Mouse (Mus musculus) adrenal gland, postnatal 14 days (tissue): Measurements from ENCODE around the gene Camta2. TPM values are rescaled to one million over a fixed set of nuclear protein-coding genes. Genes with fewer than 3 reads are reported as not detected.

ENCODE experiments used
- DNase-seq: peaks from one replicate; pipeline ENCODE4 v3.0.0; 2021; ENCODE audit warnings: mixed read lengths
- total RNA-seq: library from RNA; stranded (reverse); gene quantifications from 2 replicates; pipeline ENCODE4 v1.2.3, GENCODE M21; 2021

Gene Camta2
- total RNA-seq, 1 experiment from 2014 or later: 41.8 TPM

GRCm38 (mm10) chr11:70647716-70648420 lies 40.0 kb downstream of the Camta2 start:
- peak; percentile 64 for DNase-seq

DNA sequence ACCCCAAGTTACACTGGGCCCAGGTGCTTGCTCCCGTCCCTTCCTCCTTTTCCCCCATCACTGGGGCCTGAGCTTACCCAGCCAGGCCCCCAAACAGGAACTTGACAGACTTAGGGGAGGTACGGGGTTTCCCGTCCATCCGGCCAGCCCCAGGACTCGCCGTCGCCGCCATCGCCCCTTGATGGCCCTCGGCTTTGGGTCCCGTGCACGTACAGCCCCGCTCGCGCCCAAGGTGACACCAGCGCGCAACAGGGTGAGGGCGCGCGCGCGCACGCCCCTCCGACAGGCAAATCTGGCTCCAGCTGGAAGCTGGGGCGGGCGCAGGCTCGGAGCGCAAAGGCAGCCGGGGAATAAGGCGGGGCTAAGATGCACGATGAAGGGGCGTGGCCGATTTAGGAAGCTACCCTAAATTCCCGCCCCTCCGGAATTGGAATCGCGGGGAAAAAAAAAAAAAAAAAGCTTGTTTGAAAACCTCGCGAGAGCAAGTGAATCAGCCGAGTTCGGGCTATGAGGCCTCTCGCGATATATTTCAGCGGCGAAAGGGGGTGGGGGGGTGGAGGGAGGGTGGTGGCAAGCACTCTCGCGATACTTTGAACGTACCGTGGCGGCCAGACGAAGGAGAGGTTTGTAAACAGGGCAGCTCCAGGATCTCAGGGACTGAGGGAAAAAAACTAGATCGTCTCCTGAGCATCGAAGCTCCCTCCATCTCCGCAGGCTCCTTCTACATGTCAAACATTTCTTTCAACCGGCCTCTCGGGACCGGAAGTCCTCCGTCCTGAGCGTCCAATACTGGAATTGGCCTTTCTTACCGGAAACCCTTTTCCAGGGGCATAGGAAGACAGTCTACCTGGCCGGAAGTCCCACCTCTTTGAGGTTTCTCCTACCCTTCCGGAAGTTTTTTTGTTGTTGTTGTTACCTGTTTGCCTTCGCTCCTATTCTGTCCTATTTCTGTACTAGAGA lies 40.9 kb downstream of the Camta2 start, which contains the start of the genes Rnf167 and Slc25a11:
Rnf167 (plus strand) TSS at position 545 of the 960 bp plus-strand sequence.
Slc25a11 (minus strand) TSS at position 789 of the 960 bp plus-strand sequence.
- DNase-seq: peak; percentile 98

DNA sequence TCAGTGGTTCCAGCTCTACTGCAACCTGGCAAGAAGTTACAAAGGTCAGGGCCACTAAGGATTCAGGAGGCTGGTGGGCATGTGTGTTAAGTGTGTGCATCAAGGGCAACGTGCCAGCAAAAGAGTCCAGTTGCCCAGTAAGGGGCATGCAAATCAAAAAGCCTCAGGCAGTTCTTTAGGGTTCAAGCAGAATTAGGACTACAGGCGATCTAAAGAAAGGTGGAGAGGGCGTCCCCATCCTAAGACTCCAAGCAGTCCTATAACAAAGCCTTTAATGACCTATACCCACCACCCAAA lies 41.7 kb downstream of the Camta2 start:
- no peak for DNase-seq

GRCm38 (mm10) chr11:70645461-70646258 lies 42.2 kb downstream of the Camta2 start:
- no peak for DNase-seq

- no peak for DNase-seq
Measured at GRCm38 (mm10) chr11:70644564-70645103, 43.3 kb downstream of the Camta2 start.

GRCm38 (mm10) chr11:70643051-70643450 lies 44.9 kb downstream of the Camta2 start:
- DNase-seq: no peak

DNA sequence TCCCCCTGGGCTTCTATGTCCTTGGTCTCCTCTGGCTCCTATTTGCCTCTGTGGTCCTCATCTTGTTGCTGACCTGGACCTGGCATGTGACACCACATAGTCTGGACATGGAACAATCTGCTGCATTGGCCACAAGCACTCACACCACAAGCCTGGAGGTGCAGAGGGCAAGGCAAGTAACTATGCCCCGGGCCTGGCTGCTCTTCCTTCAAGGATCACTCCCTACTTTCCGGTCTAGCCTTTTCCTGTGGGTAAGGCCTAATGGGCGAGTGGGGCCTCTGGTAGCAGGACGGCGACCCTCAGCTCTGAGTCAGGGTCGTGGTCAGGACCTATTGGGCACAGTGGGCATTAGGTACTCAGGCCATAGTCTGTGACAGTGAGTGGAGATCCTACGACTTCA lies 46.7 kb downstream of the Camta2 start:
- DNase-seq: no peak

GRCm38 (mm10) chr11:70639976-70640375 lies 47.9 kb downstream of the Camta2 start:
- no peak for DNase-seq

DNA sequence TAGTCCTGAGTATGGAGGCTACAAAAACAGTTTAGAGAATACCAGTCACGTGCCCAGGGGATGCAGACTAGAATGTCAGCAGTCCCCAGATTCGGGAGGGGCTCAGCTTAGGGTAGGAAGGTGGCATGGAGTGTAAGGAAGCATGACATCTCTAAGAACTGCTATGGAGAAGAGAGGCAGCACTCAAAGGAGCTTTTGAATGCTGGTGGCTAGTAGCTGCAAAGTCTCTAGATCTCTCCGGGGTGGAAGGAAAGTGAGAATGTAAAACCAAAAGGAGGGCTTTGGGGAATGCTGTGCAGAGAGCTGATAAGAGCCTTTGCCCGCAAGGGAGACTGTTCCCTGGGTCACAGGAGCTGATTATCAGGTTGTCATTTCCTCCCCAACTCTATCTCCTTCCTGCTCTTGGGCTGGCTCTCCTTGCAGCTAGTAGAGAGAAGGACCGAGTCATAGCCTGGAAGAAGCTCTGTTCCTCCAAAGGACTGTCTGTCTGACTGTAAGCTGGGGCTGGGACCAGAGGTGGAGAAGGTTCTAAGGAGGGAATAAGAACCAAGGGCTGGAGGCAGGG lies 49.1 kb downstream of the Camta2 start, which contains the start of gene Gp1ba:
Gp1ba (plus strand) TSS at position 409 of the 565 bp plus-strand sequence.
- no peak for DNase-seq

DNA sequence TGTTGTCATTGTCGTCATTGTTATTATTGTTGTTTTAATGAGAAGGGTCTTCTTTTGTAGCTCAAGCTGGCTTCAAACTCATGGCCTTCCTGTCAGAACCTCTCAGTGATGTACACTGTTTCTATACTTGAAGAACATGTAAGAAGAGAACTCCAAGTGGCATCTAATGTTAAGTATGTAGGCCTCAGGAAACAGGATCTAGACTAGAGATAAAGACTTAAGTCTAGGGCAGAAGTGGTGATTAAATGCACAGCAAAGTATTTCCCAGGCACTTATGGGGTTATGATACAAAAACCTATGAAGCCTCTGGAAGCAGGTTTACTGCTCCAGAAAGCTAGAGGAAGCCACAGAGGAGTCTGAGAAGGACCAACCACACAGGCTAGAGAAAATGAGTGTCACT lies 49.6 kb downstream of the Camta2 start:
- no peak for DNase-seq

DNA sequence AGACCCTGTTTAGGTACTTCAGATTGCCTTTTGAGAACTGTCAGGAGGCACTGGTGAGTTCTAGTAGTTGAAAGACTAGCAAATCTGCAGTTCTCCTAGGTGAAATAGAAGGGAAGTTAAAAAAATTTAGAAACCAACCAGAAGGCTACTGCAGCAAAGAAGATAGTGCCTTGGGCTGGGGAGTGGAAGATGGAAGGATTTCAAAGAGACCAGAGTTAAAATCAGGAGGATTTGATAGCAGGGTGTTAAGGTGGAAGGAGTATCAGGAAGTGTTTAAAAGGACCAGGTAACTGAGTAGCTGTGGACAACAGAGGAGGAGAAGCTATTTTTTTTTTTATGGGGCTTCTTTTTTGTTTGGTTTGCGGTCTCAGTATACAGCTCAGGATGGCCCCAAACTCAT lies 50.1 kb downstream of the Camta2 start:
- no peak for DNase-seq

DNA sequence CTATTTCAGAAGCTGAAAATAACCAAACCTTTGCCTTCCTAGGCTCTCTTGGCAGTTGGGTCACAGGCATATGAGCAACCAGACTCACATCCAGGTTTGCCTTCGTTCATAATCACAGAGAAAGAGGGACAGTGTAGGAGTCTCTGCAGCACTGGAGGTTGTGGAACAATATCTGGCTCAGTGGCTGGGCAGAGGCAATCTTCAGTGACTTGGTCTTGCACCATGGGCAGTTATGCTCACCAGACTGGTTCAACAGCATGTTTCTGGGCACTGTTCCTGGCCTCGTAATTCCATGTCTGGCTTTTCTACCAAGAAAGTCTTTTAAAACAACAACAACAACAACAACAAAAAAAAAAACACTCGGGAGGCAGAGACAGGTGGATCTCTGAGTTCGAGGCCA lies 52.3 kb downstream of the Camta2 start:
- no peak for DNase-seq

DNA sequence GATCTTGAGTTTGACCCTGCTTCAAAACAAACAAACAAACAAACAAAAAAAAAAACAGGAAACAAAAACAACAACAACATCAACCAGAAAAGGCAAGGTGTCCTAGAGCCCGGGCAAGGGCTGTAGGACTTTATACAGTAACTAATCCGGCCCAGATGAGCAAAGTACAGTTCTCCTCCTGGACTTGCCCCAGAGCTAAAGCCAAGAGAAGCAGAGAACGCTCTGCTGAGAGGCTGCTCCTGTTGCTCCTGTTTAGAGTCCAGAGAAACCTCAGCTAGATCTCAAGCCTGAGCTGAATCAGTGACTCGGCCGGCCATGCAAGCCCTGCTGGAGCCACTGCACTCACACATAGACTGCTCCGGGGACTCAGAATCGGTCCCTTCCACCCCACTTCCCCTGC lies 57.8 kb downstream of the Camta2 start:
- DNase-seq: no peak

DNA sequence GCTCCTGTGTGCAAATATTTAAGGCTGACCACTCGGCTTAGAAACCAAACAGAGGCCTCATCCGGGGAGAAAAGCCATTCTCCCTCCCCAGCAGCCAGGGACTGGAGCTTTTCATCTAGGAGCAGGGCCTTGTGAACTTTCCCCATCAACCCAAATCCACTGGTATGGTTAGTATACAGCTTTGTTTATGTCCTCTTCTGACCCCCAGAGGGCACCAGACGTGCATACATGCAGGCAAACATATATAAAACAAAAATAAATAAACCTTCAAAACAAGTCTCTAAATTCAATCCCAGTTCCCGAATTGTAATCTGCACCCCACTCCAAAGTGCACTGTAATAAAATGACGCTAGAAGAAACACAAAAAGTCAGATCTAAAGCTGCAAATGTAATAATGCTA lies 58.3 kb downstream of the Camta2 start:
- no peak for DNase-seq

DNA sequence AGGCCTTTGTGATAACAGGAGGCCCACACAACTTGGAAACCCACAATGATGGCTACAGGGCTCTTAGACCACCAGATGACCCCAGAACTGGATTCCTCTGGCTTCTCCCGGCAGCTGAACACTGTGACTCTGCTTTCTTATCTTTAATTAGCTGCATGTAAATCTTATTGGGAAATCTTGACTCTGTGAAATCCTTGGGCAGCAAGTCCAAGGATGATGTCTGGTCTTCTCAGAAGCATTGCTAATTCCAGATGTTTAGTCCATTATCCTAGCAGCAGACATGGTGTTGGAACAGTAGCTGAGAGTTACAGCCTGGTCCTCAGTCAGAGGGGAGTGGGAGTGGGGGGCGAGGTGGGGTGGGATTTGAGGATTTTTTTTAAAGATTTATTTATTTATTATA lies 59.5 kb downstream of the Camta2 start:
- DNase-seq: no peak

DNA sequence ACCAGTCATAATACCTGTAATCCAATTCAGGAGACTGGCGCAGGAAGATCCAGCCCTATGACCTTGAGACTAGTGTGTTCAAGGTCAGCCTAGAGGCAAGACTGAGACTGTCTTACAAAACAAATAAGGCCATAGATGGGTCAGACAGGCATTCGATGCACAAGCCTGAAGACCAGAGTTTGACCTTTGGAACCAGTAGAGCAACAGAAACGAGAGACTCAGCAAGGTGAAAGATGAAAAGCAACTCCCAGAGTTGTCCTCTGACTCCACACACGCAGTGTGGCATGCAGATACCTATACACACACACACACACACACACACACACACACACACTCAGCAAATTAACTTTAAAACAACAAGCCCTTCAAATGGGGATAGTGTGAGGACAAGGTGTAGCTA lies 61.0 kb downstream of the Camta2 start:
- DNase-seq: no peak

DNA sequence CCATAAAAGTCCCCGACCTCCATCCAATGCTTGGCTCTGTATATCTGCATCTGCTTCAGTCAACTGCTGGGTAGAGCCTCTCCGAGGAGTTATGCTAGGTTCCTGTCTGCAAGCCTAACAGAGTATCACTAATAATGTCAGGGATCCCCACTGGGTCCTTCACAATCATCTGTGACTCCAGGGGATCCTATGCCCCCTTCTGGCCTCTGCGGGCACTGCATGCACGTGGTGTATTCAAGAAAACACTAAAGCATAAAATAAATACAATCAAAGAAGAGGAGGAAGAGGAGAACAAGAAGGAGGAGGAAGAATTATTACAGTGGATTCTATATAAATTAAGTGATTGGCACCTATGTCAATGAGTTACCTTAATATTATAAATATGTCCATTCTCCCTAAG lies 62.4 kb downstream of the Camta2 start:
- peak; percentile 76 for DNase-seq

DNA sequence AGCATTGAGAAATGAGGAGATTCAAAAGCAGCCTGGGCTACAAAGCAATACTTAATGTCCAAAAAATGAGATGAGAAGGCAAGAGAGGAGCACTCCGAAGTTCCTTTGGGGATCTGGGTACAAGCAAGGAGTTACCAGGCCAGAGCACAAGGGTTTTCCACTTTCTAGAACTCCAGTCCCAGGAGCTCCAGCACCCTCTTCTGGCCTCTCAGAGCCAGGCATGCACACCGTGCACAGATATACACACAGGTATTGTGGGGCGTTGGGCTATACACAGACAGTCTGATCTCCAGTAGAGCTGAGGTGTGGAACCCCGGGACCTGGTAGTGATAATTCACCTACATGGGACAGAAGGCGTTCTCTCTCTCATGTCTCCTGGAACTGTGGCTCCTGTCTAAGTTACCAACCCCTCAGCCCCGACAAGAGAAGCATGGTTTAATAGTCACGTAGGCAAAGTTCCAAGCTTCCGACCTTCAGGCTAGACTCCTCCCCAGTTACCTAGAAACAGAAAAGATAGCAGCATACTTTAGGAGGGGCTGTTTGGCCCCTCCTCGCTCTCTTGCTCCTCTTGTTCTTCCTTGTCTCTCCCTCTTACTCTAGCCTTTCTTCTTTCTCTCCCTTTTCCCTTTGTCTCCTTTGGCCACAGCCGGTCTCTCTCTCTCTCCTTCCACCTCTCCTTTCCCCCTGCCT lies 64.7 kb downstream of the Camta2 start:
- peak; percentile 60 for DNase-seq

- no peak for DNase-seq
Measured at GRCm38 (mm10) chr11:70621972-70622814, 65.7 kb downstream of the Camta2 start.
